Mouse (Mus musculus): Measurements from ENCODE around the gene Olfr615.
"Not testable (repeated sequence)": the region's sequence is repeated elsewhere in the genome, so short reads cannot be mapped to it uniquely, and the experiment has no call there.

The Olfr615 gene

DNA sequence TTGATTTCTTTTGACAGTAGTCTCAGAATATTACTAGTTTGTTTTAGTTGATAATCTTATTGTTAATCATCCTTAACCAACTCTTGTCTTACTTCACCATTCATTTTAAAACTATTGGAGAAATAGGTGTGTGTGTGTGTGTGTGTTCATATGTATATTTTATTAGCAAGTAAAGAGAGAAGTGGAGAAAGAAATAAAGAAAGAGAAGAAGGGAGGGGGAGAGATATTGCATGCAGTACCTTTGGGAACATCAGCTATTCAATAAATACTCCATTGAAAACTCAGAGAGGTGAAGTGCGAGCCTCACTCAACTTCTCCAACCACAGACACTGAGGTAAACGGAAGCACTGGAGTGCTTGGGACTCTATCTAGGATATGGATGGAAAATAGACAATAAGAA, at the start of gene Olfr615:
Olfr615 (plus strand) TSS at position 301 of the 400 bp plus-strand sequence.
- DNase-seq (ENCODE audit: low spot score), result no peak

DNA sequence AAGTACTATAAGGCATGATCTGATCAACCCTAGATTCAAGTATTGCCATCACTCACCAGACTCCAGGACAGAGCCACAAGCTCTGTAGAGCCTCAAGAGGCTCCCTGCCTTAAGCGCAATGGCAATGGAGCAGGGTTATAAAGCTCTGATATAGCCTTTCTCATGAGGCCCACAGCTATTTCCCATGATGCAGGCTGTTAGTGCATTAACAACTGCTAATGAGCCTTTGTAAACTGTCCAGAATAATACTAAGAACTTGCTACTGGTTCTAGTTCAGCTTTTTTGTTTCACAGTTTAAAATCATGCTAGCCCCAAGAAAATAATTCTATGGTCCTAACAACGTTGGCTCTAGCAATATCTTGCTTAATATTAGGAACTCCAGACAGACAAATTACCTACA, 43.9 kb upstream of the Olfr615 start, which contains the start of gene Olfr610:
Olfr610 (minus strand) TSS at position 101 of the 400 bp plus-strand sequence.
- no peak for DNase-seq (ENCODE audit: low spot score)

DNA sequence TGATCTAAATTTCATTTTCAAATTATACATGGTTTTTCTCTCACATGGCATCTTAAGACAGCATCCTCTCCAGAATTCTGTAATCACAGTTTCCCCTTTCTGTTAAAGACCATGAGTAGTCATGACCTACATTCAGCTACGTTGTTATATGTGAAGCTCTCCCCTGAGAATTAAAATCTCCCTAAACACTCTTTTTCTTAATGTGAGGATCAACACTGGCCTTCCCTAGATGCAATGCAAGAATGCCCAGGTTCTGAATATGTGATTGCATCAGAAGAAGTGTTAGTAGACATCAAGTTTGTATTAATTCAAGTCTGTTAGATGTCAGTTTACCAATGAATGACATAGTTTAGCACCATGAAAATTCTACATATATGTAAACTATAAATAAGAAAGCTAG, 35.1 kb upstream of the Olfr615 start, which contains the start of gene Olfr611:
Olfr611 (minus strand) TSS at position 101 of the 400 bp plus-strand sequence.
- not testable (repeated sequence) for DNase-seq (ENCODE audit: low spot score)

DNA sequence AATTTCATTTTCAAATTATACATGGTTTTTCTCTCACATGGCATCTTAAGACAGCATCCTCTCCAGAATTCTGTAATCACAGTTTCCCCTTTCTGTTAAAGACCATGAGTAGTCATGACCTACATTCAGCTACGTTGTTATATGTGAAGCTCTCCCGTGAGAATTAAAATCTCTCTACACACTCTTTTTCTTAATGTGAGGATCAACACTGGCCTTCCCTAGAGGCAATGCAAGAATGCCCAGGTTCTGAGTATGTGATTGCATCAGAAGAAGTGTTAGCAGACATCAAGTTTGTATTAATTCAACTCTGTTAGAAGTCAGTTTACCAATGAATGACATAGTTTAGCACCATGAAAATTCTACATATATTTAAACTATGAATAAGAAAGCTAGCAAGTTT, 13.3 kb upstream of the Olfr615 start, which contains the start of gene Olfr612:
Olfr612 (minus strand) TSS at position 101 of the 400 bp plus-strand sequence.
- not testable (repeated sequence) for DNase-seq (ENCODE audit: low spot score)

DNA sequence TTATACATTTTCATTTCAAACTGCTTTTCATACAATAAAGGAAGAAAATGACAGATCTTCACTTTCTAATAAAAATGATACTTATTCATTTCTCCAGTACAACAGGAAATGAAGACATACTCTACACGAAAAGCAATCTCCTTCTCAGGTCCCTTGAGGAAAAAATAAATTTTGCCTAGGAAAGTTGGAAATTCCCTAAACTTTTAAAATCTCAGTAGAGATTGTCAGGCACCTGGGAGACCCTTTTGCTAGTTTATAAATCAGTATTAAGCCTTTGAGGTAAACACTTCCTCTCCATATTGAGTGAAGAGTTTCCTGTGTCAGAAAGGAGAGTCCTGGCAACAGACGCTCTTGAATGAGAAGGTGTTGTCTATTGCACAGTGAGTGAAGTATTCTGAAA, 8.1 kb upstream of the Olfr615 start, which contains the start of gene Olfr613:
Olfr613 (plus strand) TSS at position 301 of the 400 bp plus-strand sequence.
- no peak for DNase-seq (ENCODE audit: low spot score)

DNA sequence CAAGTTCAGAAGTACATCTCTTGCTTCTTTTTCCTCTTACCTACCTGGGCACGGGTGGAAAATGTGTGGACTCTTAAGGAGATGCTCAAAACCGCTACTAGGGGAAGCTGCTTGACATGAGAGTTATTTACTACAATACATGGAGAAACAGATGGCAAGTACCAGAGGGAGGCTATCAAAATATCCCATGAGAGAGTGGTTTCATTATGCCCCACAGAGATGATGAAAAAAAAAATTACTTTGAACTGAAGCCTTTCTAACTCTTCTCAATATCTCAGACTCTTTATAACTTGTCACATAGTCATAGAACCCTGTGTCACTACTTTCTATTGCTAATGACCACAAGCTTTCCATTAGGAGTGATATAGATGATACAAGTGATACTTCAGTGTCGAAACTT, 13.2 kb downstream of the Olfr615 start, which contains the start of gene Olfr616:
Olfr616 (minus strand) TSS at position 101 of the 400 bp plus-strand sequence.
- no peak for DNase-seq (ENCODE audit: low spot score)

DNA sequence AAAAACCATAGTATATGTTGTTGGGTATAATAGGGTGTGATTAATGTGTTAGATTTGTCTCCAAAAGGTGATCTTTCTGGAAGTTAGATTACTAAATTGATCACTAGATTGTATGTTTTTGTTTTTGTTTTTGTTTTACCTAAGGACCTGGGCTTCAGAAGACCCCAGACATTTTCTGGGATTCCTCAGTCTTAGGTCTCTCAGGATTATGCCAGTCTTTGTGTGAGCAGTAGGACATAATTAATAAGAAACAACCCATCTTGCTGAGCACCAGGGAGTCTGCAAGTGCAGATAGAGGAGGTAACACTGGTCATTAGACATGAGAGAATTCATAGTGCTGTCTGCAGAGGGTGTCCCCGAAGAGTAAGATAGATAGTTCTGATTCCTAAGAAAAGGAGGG, 16.9 kb downstream of the Olfr615 start, which contains the start of gene Olfr617:
Olfr617 (plus strand) TSS at position 301 of the 400 bp plus-strand sequence.
- DNase-seq (ENCODE audit: low spot score), result no peak

DNA sequence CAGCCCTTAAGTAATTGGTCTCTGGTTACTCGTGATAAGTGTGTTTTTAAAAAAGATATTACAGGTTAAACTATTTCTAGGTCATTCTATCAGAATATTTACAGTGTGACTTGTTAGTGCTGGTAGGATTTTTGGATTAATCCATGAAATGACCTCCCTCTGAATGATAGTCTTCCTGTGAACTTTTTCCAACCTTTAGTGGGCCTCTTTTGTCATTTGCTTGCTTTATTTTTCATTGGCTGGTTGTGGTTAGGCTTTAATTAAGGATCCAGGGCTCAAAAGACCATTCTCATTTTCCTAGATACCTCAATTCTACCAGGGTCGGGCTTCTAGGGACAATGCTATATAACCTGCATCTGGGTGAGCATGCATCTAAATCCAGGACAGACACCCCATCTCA, 33.9 kb downstream of the Olfr615 start, which contains the start of gene Olfr618:
Olfr618 (plus strand) TSS at position 301 of the 400 bp plus-strand sequence.
- DNase-seq (ENCODE audit: low spot score), result no peak

DNA sequence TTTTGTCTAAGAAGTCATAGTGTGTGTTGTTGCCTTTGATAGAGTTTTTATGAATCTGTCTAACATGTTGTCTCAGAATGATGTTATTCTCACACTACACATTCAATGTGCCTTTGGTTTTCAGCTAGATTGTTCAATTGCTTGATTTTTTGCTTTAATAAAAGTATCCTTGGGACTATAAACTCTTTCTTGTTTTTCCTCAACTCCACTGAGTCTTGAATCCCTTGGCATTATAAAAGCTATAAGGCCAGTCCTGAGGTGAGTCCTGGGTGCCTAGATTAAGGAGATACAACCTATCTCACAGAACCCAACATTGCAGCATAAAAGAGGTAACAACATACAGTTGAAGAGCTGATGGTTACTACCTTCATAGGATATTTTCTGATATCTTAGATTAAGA, 44.4 kb downstream of the Olfr615 start, which contains the start of gene Olfr619:
Olfr619 (plus strand) TSS at position 301 of the 400 bp plus-strand sequence.
- no peak for DNase-seq (ENCODE audit: low spot score)

DNA sequence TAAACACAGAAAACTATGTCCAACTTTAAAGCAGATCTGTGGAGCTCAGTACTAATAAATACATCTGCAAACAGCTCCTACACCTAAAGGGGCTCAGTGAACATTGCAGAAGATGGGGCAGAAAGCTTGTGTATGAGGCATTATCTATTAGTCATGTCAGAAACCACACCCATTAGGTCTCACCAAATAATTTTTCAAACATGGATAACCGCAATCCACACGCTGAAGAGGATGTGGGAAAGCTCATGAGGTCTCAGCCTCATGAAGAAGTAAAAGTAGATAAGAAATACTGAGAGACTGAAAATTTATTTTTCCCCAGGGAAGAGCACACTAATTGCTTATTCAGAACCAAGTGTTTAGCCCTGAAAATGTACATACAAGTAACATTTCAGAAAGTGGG, 51.5 kb downstream of the Olfr615 start:
- no peak for DNase-seq (ENCODE audit: low spot score)

DNA sequence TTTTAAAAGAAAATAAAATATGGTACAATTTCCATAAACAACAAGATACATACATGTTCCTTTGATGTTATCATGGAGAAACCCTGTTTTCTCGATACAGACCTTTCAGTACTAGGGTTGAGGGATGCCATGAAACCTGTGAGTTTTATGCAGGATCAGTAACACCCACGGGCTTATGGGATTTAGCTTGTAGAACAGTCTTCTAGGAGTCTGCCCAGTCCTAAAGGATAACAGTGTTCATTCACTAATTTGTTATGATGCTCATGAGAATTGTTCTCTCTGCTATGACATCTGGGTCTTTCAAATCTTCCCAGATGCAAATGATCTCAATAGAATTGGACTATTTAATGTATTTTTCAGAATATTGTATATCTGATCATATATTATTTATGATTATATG, 56.6 kb downstream of the Olfr615 start, which contains the start of gene Olfr620:
Olfr620 (minus strand) TSS at position 101 of the 400 bp plus-strand sequence.
- no peak for DNase-seq (ENCODE audit: low spot score)

Data from testis, postnatal 14 days (tissue).